Mouse (Mus musculus): ENCODE data around the gene Tuba1c.

- no peak for TF ChIP-seq ZC3H11A (IDR thresholded peaks at IDR 0.05; ENCODE audit: borderline replicate concordance, low read depth, low read length)
- TF ChIP-seq MAFK (IDR thresholded peaks at IDR 0.05; ENCODE audit: insufficient read depth, low read depth, low read length), result no peak
- no peak for TF ChIP-seq CHD2 (IDR thresholded peaks at IDR 0.05; ENCODE audit: low read depth, low read length)
These were observed 20.9 kb upstream of the Tuba1c start for GRCm38 (mm10) chr15:99008801-99009241.

Data from ES-E14 (cell line).